Mouse (Mus musculus) leukemia stem cell, adult 10-12 weeks (primary cell): ENCODE data around the gene Gm26965. TPM values are rescaled to one million over a fixed set of nuclear protein-coding genes. Genes with fewer than 3 reads are reported as not detected.

Source experiments
- polyA plus RNA-seq: library from polyadenylated mRNA; stranded (reverse); fragments of >175 nt; gene quantifications from 2 replicates; pipeline ENCODE4 v1.2.3, GENCODE M21; 2012; ENCODE audit warnings: low replicate concordance

The Gm26965 gene
- polyA plus RNA-seq = not detected in 2 replicates

DNA sequence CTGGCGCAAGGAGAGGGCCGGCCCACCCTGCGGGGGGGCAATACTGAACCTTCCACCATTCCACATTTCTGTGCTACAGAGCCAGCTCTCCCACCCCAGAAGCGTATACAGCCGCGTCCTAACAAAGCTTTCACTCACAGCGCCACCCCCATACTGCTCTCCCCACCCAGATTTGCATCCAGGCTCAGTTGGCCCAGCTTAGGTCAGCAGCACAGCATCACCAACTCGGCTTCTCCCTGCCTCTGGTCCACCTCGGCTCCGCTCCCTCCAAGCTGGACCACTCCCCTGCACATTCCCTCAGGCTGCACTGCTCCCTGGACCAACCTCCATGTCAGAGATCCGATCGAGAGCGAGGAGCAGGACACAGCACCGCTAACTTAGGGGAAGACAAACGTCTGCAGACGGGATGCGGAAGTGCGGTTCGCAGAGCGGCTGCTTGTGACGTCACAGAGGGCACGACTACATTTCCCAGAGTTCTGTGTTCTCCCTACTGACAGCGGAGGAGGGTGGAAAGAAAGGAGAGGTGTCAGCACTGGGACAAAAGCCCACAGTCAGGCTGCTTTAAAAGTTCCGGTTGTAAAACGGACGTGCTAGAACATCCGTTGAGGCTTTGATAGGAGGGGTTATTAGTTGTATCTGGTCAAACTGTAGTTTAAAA lies at the start of gene Gm26965, which contains the start of gene Zfp87:
Gm26965 (minus strand) TSS at position 399 of the 658 bp plus-strand sequence.
Zfp87 (minus strand) TSS at position 425 of the 658 bp plus-strand sequence.

DNA sequence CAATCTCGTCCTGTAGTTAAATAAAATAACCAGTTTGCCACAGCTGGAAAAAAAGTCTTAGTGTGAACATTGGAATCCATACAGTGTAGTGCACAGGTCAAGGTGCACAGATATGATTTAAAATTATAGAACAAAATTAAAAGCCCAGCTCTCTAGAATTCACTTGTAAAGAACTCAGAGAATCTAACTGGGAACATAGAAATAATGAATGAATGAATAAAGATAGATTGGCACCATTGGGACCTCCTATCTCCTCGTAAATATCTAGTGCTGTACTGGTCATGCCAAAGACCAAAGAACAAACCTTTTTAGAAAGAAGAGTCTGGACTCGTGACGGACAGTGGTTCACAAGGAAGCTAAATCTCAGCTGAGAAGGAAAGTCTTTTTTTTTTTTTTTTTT lies 27.8 kb upstream of the Gm26965 start, which contains the start of gene Zfp748:
Zfp748 (minus strand) TSS at position 101 of the 400 bp plus-strand sequence.

DNA sequence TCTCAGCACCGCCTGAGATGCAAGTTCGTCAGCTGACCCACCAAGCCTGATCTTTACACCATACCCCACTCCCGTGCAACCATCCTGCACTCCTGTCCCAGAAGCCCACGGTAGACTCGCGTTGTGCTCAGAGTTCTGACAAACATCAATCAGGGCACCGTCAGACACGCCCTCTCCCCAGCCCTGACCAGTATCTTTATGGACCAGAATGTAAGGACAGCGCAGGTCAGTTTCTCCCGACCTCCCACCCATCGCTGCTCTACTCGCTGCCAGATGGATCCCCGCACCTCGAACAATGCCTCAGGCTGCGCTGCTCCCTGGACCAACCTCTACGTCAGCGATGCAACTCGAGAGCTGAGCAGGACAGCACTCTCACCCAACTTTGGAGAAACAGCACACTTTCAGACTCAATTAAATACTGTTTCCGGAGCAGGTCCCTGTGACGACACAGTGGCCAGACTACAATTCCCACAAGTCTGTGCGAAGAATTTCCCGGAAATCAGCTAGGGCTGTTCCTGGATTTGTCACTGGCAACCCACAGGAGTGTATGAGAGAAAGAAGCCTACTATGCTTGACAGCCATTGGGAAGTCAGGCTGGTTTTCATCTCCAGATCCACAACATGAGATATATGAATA lies 25.7 kb downstream of the Gm26965 start, which contains the start of gene Zfp58:
Zfp58 (minus strand) TSS at position 472 of the 636 bp plus-strand sequence.

DNA sequence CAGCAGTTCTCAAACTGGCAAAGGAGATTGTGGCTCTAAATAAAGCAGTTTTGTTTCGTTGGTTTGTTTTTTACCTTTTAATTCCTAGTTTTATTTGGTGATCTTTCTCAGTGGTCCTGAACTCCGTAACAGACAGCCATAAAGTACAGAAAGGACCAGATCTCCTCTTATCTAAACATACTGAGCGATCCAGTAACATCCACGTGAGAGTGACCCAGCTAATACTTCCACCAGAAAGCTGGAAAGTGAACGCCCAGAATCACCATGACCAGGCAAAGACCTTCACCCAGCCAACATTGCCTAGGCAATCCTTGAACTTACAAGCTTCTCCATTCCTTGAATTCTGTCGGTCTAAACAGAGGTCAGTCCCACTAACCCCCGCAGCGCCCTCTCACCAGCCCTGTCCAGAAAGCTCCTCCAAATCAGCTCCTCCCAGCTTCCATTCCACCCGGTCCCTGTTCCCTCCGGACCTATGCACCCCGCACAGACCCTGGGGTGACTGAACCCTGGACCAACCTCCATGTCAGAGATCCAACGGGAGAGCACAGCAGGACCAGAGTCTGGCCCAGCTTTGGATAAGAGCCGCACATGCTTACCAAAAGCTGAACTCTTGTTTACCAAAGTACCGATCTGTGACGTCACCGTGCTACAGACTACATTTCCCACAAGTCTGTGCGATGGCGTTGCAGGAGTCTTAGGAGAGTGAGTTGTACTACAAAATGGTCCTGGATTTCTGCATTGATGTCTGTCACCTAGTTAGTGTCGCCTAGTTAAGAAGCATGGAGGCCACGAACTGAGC lies 42.1 kb downstream of the Gm26965 start, which contains the start of gene Zfp874b:
Zfp874b (minus strand) TSS at position 634 of the 799 bp plus-strand sequence.

DNA sequence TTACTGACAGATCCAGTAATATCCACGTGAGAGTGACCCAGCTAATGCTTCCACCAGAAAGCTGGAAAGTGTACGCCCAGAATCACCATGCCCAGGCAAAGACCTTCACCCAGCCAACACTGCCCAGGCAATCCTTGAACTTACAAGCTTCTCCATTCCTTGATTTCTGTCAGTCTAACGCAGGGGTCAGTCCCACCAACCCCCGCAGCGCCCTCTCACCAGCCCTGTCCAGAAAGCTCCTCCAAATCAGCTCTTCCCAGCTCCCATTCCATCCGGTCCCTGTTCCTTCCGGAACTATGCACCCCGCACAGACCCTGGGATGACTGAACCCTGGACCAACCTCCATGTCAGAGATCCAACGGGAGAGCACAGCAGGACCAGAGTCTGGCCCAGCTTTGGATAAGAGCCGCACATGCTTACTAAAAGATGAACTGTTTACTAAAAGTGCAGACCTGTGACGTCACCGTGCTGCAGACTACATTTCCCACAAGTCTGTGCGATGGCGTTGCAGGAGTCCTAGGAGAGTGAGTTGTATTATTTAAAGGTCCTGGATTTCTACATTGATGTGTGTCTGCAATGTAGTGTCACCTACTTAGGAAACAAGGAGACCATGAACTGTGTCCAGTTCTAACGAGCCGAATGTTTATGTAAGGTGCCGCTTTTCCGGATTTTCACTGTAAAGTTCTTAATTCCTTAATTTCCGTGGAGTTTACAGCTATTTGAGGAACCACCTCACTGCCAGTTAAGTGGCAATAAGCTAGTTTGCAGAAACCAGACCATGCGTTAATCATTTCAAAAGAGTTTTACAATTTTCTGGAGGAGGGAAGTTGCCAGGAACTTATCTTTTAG lies 74.6 kb downstream of the Gm26965 start, which contains the start of gene Zfp874a:
Zfp874a (minus strand) TSS at position 453 of the 849 bp plus-strand sequence.

Other genes with a start within 250 kb of the Gm26965 start
- gene Zfp458, start 247.7 kb downstream of the Gm26965 start, polyA plus RNA-seq = 0.06 and 0.10 TPM in 2 replicates
- gene Zfp457, start 219.7 kb downstream of the Gm26965 start, polyA plus RNA-seq = not detected in 2 replicates
- gene Zfp595, start 193.6 kb downstream of the Gm26965 start, polyA plus RNA-seq = 0.16 and 0.20 TPM in 2 replicates
- gene Gm28044, start 165.6 kb downstream of the Gm26965 start, polyA plus RNA-seq = not detected in 2 replicates
- 0.25 TPM in 1 of 2 replicates, not detected in the other for gene Zfp953, start 165.5 kb downstream of the Gm26965 start, polyA plus RNA-seq
- gene Gm28041, start 150.4 kb downstream of the Gm26965 start, polyA plus RNA-seq = not detected in 2 replicates
- gene Zfp456, start 150.3 kb downstream of the Gm26965 start, polyA plus RNA-seq = 0.19 TPM in 1 of 2 replicates, not detected in the other
- gene Zfp429, start 126.3 kb downstream of the Gm26965 start, polyA plus RNA-seq = 2.2 TPM in 1 of 2 replicates, not detected in the other
- gene Zfp459, start 104.7 kb downstream of the Gm26965 start, polyA plus RNA-seq = 0.38 TPM in 1 of 2 replicates, not detected in the other
- 0.36 TPM in 1 of 2 replicates, not detected in the other for gene Zfp874a, start 74.5 kb downstream of the Gm26965 start, polyA plus RNA-seq
- 0.07 and 0.36 TPM in 2 replicates for gene Zfp874b, start 41.9 kb downstream of the Gm26965 start, polyA plus RNA-seq
- 0.20 TPM in 1 of 2 replicates, not detected in the other for gene Zfp58, start 25.6 kb downstream of the Gm26965 start, polyA plus RNA-seq
- 0.08 and 1.3 TPM in 2 replicates for gene Zfp87, start within 50 bp of the Gm26965 start, polyA plus RNA-seq
- gene Zfp748, start 27.7 kb upstream of the Gm26965 start, polyA plus RNA-seq = 0.14 and 0.32 TPM in 2 replicates
- 0.56 TPM in 1 of 2 replicates, not detected in the other for gene Zfp729b, start 83.6 kb upstream of the Gm26965 start, polyA plus RNA-seq
- gene Gm49345, start 111.6 kb upstream of the Gm26965 start, polyA plus RNA-seq = not detected in 2 replicates
- gene Zfp729a, start 111.6 kb upstream of the Gm26965 start, polyA plus RNA-seq = 0.11 and 0.27 TPM in 2 replicates
- gene Zfp738, start 160.9 kb upstream of the Gm26965 start, polyA plus RNA-seq = 0.06 and 1.4 TPM in 2 replicates
- 0.15 and 0.76 TPM in 2 replicates for gene Zfp65, start 203.0 kb upstream of the Gm26965 start, polyA plus RNA-seq
- gene Zfp85, start 229.1 kb upstream of the Gm26965 start, polyA plus RNA-seq = 0.36 TPM in 1 of 2 replicates, not detected in the other